Comparison of ENCODE assay signal across 24 mouse cellular contexts in the genomic region with DNA sequence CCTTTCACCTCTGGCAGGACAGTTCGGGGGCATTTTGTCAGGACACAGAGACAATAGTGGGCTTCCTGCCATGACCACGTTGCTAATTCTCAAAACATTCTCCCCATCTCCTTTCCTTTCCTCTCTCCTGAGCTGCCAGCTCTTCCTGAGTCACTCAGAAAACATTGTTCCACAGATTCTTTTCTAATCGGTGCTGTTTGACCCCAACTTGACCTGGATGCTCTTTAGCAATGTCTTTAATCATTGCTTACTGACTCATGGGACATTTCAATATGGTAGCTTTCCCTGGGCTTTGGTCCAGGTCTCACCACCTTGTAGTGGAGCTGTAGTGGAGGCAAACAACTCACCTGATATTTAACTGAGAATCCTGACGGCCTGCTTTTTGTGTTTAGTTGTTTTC.
DNase-seq lines count a peak whose midpoint lies in the region; ATAC-seq and TF ChIP-seq lines count a peak whose summit lies in the region.
"Had no signal": no experiment of that assay in that cellular context is flagged by ENCODE, and none has a peak within 500 bp of the region (broad histone marks: within the 10 kb centered on the region; RNA-seq: fewer than 3 reads in every experiment).

No protein-coding gene starts in this region.

- no peak for TF ChIP-seq POLR2A in liver, adult 2 months (IDR thresholded peaks at IDR 0.05; ENCODE audit: extremely low read depth, insufficient read depth, low read length)

- H3K4me3 ChIP-seq in liver, adult 2 months (ENCODE audit: insufficient read depth, low read depth, low read length): no peak overlapping the region
- H3K4me3 ChIP-seq in liver, embryonic 12.5 days: no peak overlapping the region
- H3K4me3 ChIP-seq in C2C12 (ENCODE audit: insufficient read depth, poor library complexity, severe bottlenecking): no peak overlapping the region
- H3K4me3 ChIP-seq: heart, adult 2 months; heart, embryonic 15.5 days; hindbrain, embryonic 13.5 days; left cerebral cortex, adult 2 months; limb, embryonic 10.5 days; megakaryocyte, embryonic 14.5 days; neural tube, embryonic 12.5 days had no signal

- H3K9me3 ChIP-seq in liver, embryonic 12.5 days (replicated peaks): no peaks in the 10 kb centered on the region
- H3K9me3 ChIP-seq: heart, embryonic 15.5 days; hindbrain, embryonic 13.5 days; limb, embryonic 10.5 days; megakaryocyte, embryonic 14.5 days; neural tube, embryonic 12.5 days had no signal

- H3K27ac ChIP-seq in liver, adult 2 months (replicated peaks; ENCODE audit: insufficient read depth, low read depth, low read length): no peak overlapping the region
- H3K27ac ChIP-seq in liver, embryonic 12.5 days: no peak overlapping the region
- H3K27ac ChIP-seq: heart, adult 2 months; heart, embryonic 15.5 days; hindbrain, embryonic 13.5 days; left cerebral cortex, adult 2 months; limb, embryonic 10.5 days; neural tube, embryonic 12.5 days had no signal

- ATAC-seq in liver, embryonic 12.5 days: no peak
- ATAC-seq: forebrain, postnatal 0 days; inflammation-experienced regulatory T-cells, adult 6 months had no signal

- H3K27me3 ChIP-seq in liver, adult 2 months (ENCODE audit: control insufficient read depth, insufficient read depth, low read length): peaks cover 5% of the 10 kb centered on the region; the same call in 1 of the 2 replicates
- H3K27me3 ChIP-seq in liver, embryonic 12.5 days (replicated peaks): no peaks in the 10 kb centered on the region
- no peaks in the 10 kb centered on the region for H3K27me3 ChIP-seq in C2C12 (ENCODE audit: control insufficient read depth, insufficient read depth, insufficient read length)
- H3K27me3 ChIP-seq: heart, embryonic 15.5 days; hindbrain, embryonic 13.5 days; megakaryocyte, embryonic 14.5 days; neural tube, embryonic 12.5 days had no signal

- H3K79me3 ChIP-seq in C2C12 (ENCODE audit: low read depth): no peaks in the 10 kb centered on the region

- peaks cover 4% of the 10 kb centered on the region for H3K4me1 ChIP-seq in liver, adult 2 months (ENCODE audit: control insufficient read depth, insufficient read depth, low read length)
- no peaks in the 10 kb centered on the region for H3K4me1 ChIP-seq in liver, embryonic 12.5 days
- H3K4me1 ChIP-seq: heart, embryonic 15.5 days; limb, embryonic 10.5 days; megakaryocyte, embryonic 14.5 days had no signal

- no peak overlapping the region for H3ac ChIP-seq in C2C12 (ENCODE audit: control insufficient read depth, insufficient read length, low read depth)

- H3K79me2 ChIP-seq in liver, adult 2 months (ENCODE audit: control insufficient read depth, insufficient read depth, low read length): no peaks in the 10 kb centered on the region
- no peaks in the 10 kb centered on the region for H3K79me2 ChIP-seq in C2C12 (ENCODE audit: control insufficient read depth, insufficient read depth)

- no peak for TF ChIP-seq CTCF in liver, adult 2 months (IDR thresholded peaks at IDR 0.05; ENCODE audit: low read depth, low read length)
- no peak for TF ChIP-seq CTCF in C2C12 (IDR thresholded peaks at IDR 0.05; ENCODE audit: control insufficient read depth, insufficient read depth, insufficient read length)

- H3K36me3 ChIP-seq in liver, adult 2 months (ENCODE audit: control insufficient read depth, insufficient read depth, low read length): no peaks in the 10 kb centered on the region
- H3K36me3 ChIP-seq in liver, embryonic 12.5 days: no peaks in the 10 kb centered on the region
- H3K36me3 ChIP-seq in C2C12 (ENCODE audit: control insufficient read depth, insufficient read depth): no peaks in the 10 kb centered on the region
- H3K36me3 ChIP-seq: heart, embryonic 15.5 days; hindbrain, embryonic 13.5 days; limb, embryonic 10.5 days; neural tube, embryonic 12.5 days had no signal

- DNase-seq in heart, adult 11 months: peak; percentile 48
- DNase-seq in heart, adult 18-20 months: no peak
- peak; percentile 21 for DNase-seq in liver, adult 2 months (ENCODE audit: extremely low read depth, low read depth, low spot score)
- peak; percentile 14 for DNase-seq in fibroblast of lung, adult 2 months (ENCODE audit: low read depth)
- DNase-seq in urinary bladder, postnatal 25 days (ENCODE audit: low spot score): no peak
- DNase-seq: cerebellum, adult 9-10 months; forebrain, postnatal 0 days; gastrocnemius, postnatal 14 days; heart, adult 2 months; heart, postnatal 36 days; kidney, adult 9 months; liver; lung, adult 2 months; lung, postnatal 36 days; midbrain, embryonic 14.5 days had no signal

- 33% methylated on average over 4 of the region's 4 CpGs for WGBS in liver, adult 2 months
- 33% methylated on average over 4 of the region's 4 CpGs for whole genome bisulfite sequencing in liver, embryonic 12.5 days (ENCODE audit: insufficient replicate concordance)

- no peak overlapping the region for H3K4me2 ChIP-seq in liver, embryonic 12.5 days
- H3K4me2 ChIP-seq: heart, embryonic 15.5 days; hindbrain, embryonic 13.5 days; neural tube, embryonic 12.5 days had no signal

- H3K9ac ChIP-seq in liver, adult 2 months (ENCODE audit: low read depth, low read length): no peak overlapping the region
- no peak overlapping the region for H3K9ac ChIP-seq in liver, embryonic 12.5 days
- H3K9ac ChIP-seq: forebrain, postnatal 0 days; heart, embryonic 15.5 days; hindbrain, embryonic 13.5 days; neural tube, embryonic 12.5 days had no signal

TF ChIP-seq in C2C12, 6 proteins besides CTCF, POLR2A, EP300 and RAD21:
- TF ChIP-seq MYOD1 (IDR thresholded peaks at IDR 0.05; ENCODE audit: control insufficient read depth, insufficient read length, low read depth) (no peak), CEBPB (IDR thresholded peaks at IDR 0.05; ENCODE audit: low read depth) (peak; percentile 81)

Comparison
In these comparisons a context has a peak if more than half of its experiments do, and no peak if none do; other contexts are left out.
1. DNase-seq: peak in heart, adult 11 months (single experiment), liver, adult 2 months (single experiment) and fibroblast of lung, adult 2 months (single experiment); none in heart, adult 18-20 months (0 of 2) and urinary bladder, postnatal 25 days (single experiment).